8 mouse cellular contexts compared by ENCODE assay signal in genomic region chr2:45117592-45117991, GRCm38 (mm10). TPM values are rescaled to one million over a fixed set of nuclear protein-coding genes. Genes with fewer than 3 reads are reported as not detected.
DNase-seq lines count a peak whose midpoint lies in the region; ATAC-seq and TF ChIP-seq lines count a peak whose summit lies in the region.

No protein-coding gene starts in this region.

- DNase-seq in heart, postnatal 0 days (ENCODE audit: low spot score), result no peak
- DNase-seq in heart, adult 8-10 months (ENCODE audit: low spot score), result no peak
- DNase-seq in MEL (ENCODE audit: low read depth, low spot score), result no peak
- DNase-seq in hindbrain, embryonic 11.5 days (ENCODE audit: low spot score), result no peak
- no peak for DNase-seq in midbrain, embryonic 10.5 days (ENCODE audit: low spot score)
- DNase-seq in cerebellum, adult 9-11 months, result no peak
- DNase-seq in cerebellum, postnatal 14 days, result no peak
- DNase-seq in kidney, postnatal 4 days, result no peak

- no peak for ATAC-seq in heart, postnatal 0 days (ENCODE audit: insufficient read depth, low read depth)
- no peak for ATAC-seq in hindbrain, embryonic 11.5 days (ENCODE audit: low FRiP score)

- H3K4me3 ChIP-seq in heart, postnatal 0 days (ENCODE audit: low read depth, low read length), result peak overlapping the region; percentile 87
- H3K4me3 ChIP-seq in MEL (ENCODE audit: control insufficient read depth in 1 of 2, insufficient read depth in 1 of 2, low read depth in 2 of 2, low read length in 2 of 2), result peak overlapping the region; percentile 64 to 94
- H3K4me3 ChIP-seq in hindbrain, embryonic 11.5 days (ENCODE audit: low read depth, low read length), result peak overlapping the region; percentile 59
- peak overlapping the region; percentile 92 for H3K4me3 ChIP-seq in midbrain, embryonic 10.5 days

- H3K27ac ChIP-seq in heart, postnatal 0 days (ENCODE audit: low read depth), result peak overlapping the region; percentile 84
- H3K27ac ChIP-seq in MEL (ENCODE audit: control insufficient read depth, low read depth, low read length), result no peak overlapping the region
- peak overlapping the region; percentile 93 for H3K27ac ChIP-seq in hindbrain, embryonic 11.5 days (ENCODE audit: low read depth, low read length)
- peak overlapping the region; percentile 100 for H3K27ac ChIP-seq in midbrain, embryonic 10.5 days (replicated peaks)

- no peak for TF ChIP-seq CTCF in heart, postnatal 0 days (IDR thresholded peaks at IDR 0.05; ENCODE audit: low read depth)
- TF ChIP-seq CTCF in MEL (IDR thresholded peaks at IDR 0.05 in 2 of 3, conservative IDR thresholded peaks at IDR 0.05 in 1 of 3; ENCODE audit: control insufficient read depth in 1 of 3, insufficient read depth in 1 of 3, low read depth in 2 of 3, low read length in 3 of 3, poor library complexity in 1 of 3, severe bottlenecking in 1 of 3), result no peak

- TF ChIP-seq EP300 in heart, postnatal 0 days (IDR thresholded peaks at IDR 0.05; ENCODE audit: low read depth), result no peak
- TF ChIP-seq EP300 in MEL (IDR thresholded peaks at IDR 0.05; ENCODE audit: low read depth in 1 of 2, low read length in 2 of 2), result no peak

- H3K4me2 ChIP-seq in heart, postnatal 0 days (ENCODE audit: low read depth, low read length), result peak overlapping the region; percentile 78
- peak overlapping the region; percentile 78 for H3K4me2 ChIP-seq in hindbrain, embryonic 11.5 days (replicated peaks; ENCODE audit: low read depth, low read length)

- H3K9ac ChIP-seq in heart, postnatal 0 days (replicated peaks; ENCODE audit: low read depth, low read length), result peak overlapping the region; percentile 81
- H3K9ac ChIP-seq in MEL (ENCODE audit: control insufficient read depth, low read depth, low read length, poor library complexity, severe bottlenecking), result peak overlapping the region; percentile 64
- peak overlapping the region; percentile 64; the same call in 1 of the 2 replicates for H3K9ac ChIP-seq in hindbrain, embryonic 11.5 days (ENCODE audit: low read depth, low read length)

- no peak for TF ChIP-seq POLR2A in MEL (IDR thresholded peaks at IDR 0.05; ENCODE audit: control insufficient read depth in 1 of 2, insufficient read depth in 1 of 2, low read depth in 1 of 2, low read length in 2 of 2, poor library complexity in 1 of 2)

- H3K4me1 ChIP-seq in heart, postnatal 0 days (ENCODE audit: control insufficient read depth, insufficient read depth), result no peaks in the 10 kb centered on the region
- peaks cover 2 to 3% of the 10 kb centered on the region in 2 experiments; a peak in 2 of 4 replicates for H3K4me1 ChIP-seq in MEL (ENCODE audit: control insufficient read depth in 1 of 2, insufficient read depth in 2 of 2, low read length in 2 of 2)
- no peaks in the 10 kb centered on the region for H3K4me1 ChIP-seq in hindbrain, embryonic 11.5 days (replicated peaks; ENCODE audit: control insufficient read depth, insufficient read depth, low read length)
- peaks cover 48% of the 10 kb centered on the region for H3K4me1 ChIP-seq in midbrain, embryonic 10.5 days

- WGBS in heart, postnatal 0 days, result 36% methylated on average over 7 of the region's 7 CpGs
- 12% methylated on average over 7 of the region's 7 CpGs for WGBS in hindbrain, embryonic 11.5 days
- 11% methylated on average over 7 of the region's 7 CpGs for WGBS in midbrain, embryonic 10.5 days

- no peaks in the 10 kb centered on the region for H3K27me3 ChIP-seq in heart, postnatal 0 days (ENCODE audit: control insufficient read depth, insufficient read depth, low read length)
- no peaks in the 10 kb centered on the region for H3K27me3 ChIP-seq in MEL (ENCODE audit: control insufficient read depth in 1 of 2, insufficient read depth in 2 of 2, low read length in 2 of 2)
- H3K27me3 ChIP-seq in hindbrain, embryonic 11.5 days (ENCODE audit: control insufficient read depth, insufficient read depth, low read length), result no peaks in the 10 kb centered on the region
- H3K27me3 ChIP-seq in midbrain, embryonic 10.5 days (ENCODE audit: low read depth, poor library complexity, severe bottlenecking), result no peaks in the 10 kb centered on the region

- no peaks in the 10 kb centered on the region for H3K36me3 ChIP-seq in heart, postnatal 0 days (replicated peaks; ENCODE audit: control insufficient read depth, insufficient read depth, low read length)
- H3K36me3 ChIP-seq in MEL (ENCODE audit: control insufficient read depth in 1 of 2, insufficient read depth in 2 of 2, low read length in 2 of 2), result peaks cover 0 to 2% of the 10 kb centered on the region in 2 experiments; a peak in 2 of 4 replicates
- H3K36me3 ChIP-seq in hindbrain, embryonic 11.5 days (ENCODE audit: control insufficient read depth, insufficient read depth, low read length), result no peaks in the 10 kb centered on the region
- H3K36me3 ChIP-seq in midbrain, embryonic 10.5 days, result no peaks in the 10 kb centered on the region

- no peak for TF ChIP-seq RAD21 in MEL (IDR thresholded peaks at IDR 0.05; ENCODE audit: low read depth, low read length)

- no peaks in the 10 kb centered on the region for H3K9me3 ChIP-seq in heart, postnatal 0 days (replicated peaks; ENCODE audit: control insufficient read depth, low read length)
- no peaks in the 10 kb centered on the region for H3K9me3 ChIP-seq in MEL (replicated peaks; ENCODE audit: insufficient read depth, low read length)
- H3K9me3 ChIP-seq in hindbrain, embryonic 11.5 days (ENCODE audit: control insufficient read depth, low read length), result no peaks in the 10 kb centered on the region
- H3K9me3 ChIP-seq in midbrain, embryonic 10.5 days (replicated peaks), result no peaks in the 10 kb centered on the region

- peaks cover 3% of the 10 kb centered on the region for H3K79me2 ChIP-seq in MEL (ENCODE audit: control insufficient read depth, insufficient read depth, low read length, poor library complexity)

TF ChIP-seq in MEL, 35 proteins besides CTCF, POLR2A, EP300 and RAD21:
- TF ChIP-seq TAL1 (IDR thresholded peaks at IDR 0.05; ENCODE audit: low read length), result no peak
- no peak for TF ChIP-seq E2F4 (IDR thresholded peaks at IDR 0.05; ENCODE audit: borderline replicate concordance, low read depth, low read length)
- TF ChIP-seq MYB (IDR thresholded peaks at IDR 0.05; ENCODE audit: low read depth, low read length), result no peak
- TF ChIP-seq TBP (IDR thresholded peaks at IDR 0.05; ENCODE audit: low read depth, low read length), result no peak
- TF ChIP-seq RCOR1 (IDR thresholded peaks at IDR 0.05; ENCODE audit: low read depth, low read length), result no peak
- no peak for TF ChIP-seq ZKSCAN1 (IDR thresholded peaks at IDR 0.05; ENCODE audit: low read depth, low read length)
- TF ChIP-seq ZNF384 (IDR thresholded peaks at IDR 0.05; ENCODE audit: low read depth, low read length), result no peak
- TF ChIP-seq GABPA (IDR thresholded peaks at IDR 0.05; ENCODE audit: low read depth, low read length), result no peak
- TF ChIP-seq ZC3H11A (IDR thresholded peaks at IDR 0.05; ENCODE audit: low read depth, low read length), result no peak
- TF ChIP-seq SIN3A (IDR thresholded peaks at IDR 0.05; ENCODE audit: low read length), result no peak
- TF ChIP-seq SMC3 (IDR thresholded peaks at IDR 0.05; ENCODE audit: low read depth, low read length), result no peak
- TF ChIP-seq HCFC1 (IDR thresholded peaks at IDR 0.05; ENCODE audit: low read depth, low read length), result no peak
- no peak for TF ChIP-seq POLR2AphosphoS2 (IDR thresholded peaks at IDR 0.05; ENCODE audit: low read length)
- TF ChIP-seq JUND (IDR thresholded peaks at IDR 0.05; ENCODE audit: low read depth, low read length), result no peak
- TF ChIP-seq ZMIZ1 (IDR thresholded peaks at IDR 0.05; ENCODE audit: low read depth, low read length), result no peak
- TF ChIP-seq KAT2A (conservative IDR thresholded peaks at IDR 0.05; ENCODE audit: low read depth, low read length), result no peak
- TF ChIP-seq USF2 (IDR thresholded peaks at IDR 0.05; ENCODE audit: borderline replicate concordance in 1 of 2, insufficient read depth in 1 of 2, low read depth in 1 of 2, low read length in 2 of 2), result no peak
- no peak for TF ChIP-seq MAZ (IDR thresholded peaks at IDR 0.05; ENCODE audit: low read depth, low read length)
- TF ChIP-seq TCF12 (IDR thresholded peaks at IDR 0.05; ENCODE audit: low read depth, low read length), result no peak

RNA-seq across cellular contexts. Expression of gene Zeb2, which starts 0.4 kb away (rescaled TPM):
- 36.4 and 41.2 TPM in 2 replicates for total RNA-seq in heart, postnatal 0 days (2014; rRNA removed; ENCODE audit: low replicate concordance)
- 13.4 and 13.6 TPM in 2 replicates for polyA plus RNA-seq in heart, postnatal 0 days (2015; fragmentation: Nextera tagmentation; extraction: Ambion mirVana)
- 10 to 100 TPM; 41.1 to 54.9 (median 50.8) TPM for total RNA-seq in heart, adult 8-10 months (2022)
- total RNA-seq in MEL (2012; rRNA removed), result 12.9 and 14.8 TPM in 2 replicates
- 10 to 100 TPM in 1 of 2 experiments, not detected in 1; 12.8 TPM for polyA plus RNA-seq in MEL (2012; ENCODE audit: insufficient read depth in 1 of 2, insufficient read length in 2 of 2, low read depth in 1 of 2, low replicate concordance in 2 of 2, missing spikeins in 1 of 2)
- polyA plus RNA-seq in hindbrain, embryonic 11.5 days (2014; fragmentation: Nextera tagmentation; extraction: Ambion mirVana), result 57.7 and 58.8 TPM in 2 replicates
- polyA plus RNA-seq in midbrain, embryonic 10.5 days (2016; fragmentation: Nextera tagmentation; extraction: Ambion mirVana), result 48.7 and 60.6 TPM in 2 replicates
